Mouse (Mus musculus): Measurements from ENCODE around the gene Ric1.

Ric1 gene

DNA sequence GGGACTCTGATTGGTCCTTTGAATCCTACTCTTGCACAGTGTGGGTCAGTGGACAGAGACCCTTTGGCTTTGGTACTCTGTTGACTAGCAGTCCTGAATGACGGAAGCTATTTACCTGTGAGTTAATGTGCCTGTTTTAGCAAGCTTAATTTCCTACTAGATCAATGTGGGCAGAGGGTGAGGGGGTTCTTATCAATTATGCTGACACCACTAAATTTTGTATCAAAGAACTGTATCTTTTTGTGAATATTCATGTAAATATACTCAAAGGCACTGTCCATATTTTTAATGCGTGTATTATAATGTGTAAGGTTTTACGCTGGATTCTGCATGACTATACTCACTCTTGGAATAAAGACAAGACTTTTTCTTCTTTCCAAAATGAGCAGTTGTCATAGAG lies 82.6 kb downstream of the Ric1 start:
- no peak for DNase-seq (ENCODE audit: low read depth, low spot score)

DNA sequence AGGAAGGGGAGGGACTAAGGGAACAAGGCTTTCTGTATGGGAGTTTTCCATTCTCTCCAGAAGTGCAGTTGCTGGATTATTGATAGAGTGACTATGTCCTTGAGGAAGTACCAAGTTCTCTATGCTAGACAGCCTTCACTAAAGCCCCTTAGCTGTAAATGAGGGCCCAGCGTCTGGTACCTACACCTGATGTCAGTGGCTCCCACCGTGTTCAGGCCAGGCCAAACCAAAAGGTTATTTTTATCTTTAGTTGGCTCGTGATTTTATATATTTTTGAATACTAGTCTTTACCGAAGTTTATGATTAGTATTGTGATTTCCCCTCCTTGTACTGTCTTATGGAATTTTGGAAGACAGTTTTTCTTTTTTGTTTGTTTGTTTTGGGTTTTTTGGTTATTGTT lies 85.4 kb downstream of the Ric1 start:
- no peak for DNase-seq (ENCODE audit: low read depth, low spot score)

- DNase-seq (ENCODE audit: low read depth, low spot score) = no peak
Measured at GRCm38 (mm10) chr19:29608212-29608611, 86.1 kb downstream of the Ric1 start.

- DNase-seq (ENCODE audit: low read depth, low spot score) = peak; percentile 13
Measured at GRCm38 (mm10) chr19:29610907-29611306, 88.8 kb downstream of the Ric1 start.

DNA sequence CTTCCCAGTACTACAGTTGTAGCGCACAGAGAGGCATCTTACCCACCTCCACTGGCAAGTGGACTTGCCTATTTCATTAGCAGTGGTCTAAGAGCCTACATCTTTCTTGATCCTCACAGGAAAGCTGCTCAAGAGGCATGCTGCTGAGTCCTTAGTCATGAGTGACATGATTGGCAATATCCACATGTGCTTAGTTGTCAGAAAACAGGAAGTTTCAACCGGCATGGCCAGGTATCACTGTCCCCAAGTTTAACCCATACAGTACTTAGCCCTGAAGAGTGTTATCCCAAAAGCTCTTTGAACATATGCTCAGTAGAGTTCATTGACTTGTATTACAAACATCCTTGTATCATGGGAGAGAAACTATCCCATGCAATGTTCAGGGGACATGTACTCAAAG lies 90.0 kb downstream of the Ric1 start:
- DNase-seq (ENCODE audit: low read depth, low spot score) = no peak

DNA sequence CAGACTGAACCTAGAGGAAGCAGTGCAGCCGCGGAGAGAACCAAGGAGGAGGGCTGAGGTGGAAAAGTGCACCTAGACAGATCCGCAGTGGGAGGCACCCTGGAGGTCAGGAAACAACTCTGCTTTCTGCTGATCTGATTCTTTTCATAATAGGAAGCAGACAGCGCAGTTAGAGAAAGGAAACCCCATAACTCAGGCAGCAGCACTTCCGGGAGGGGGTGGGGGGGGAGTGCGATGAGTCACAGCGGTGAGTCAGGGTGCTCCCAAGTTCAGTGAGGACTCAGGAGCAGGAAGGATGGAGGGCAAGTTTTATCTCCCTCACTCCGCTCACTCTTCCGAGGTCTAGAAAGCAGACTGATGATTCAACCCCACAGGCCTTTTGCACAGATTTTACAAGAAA lies 119.0 kb downstream of the Ric1 start:
- no peak for DNase-seq (ENCODE audit: low read depth, low spot score)

DNA sequence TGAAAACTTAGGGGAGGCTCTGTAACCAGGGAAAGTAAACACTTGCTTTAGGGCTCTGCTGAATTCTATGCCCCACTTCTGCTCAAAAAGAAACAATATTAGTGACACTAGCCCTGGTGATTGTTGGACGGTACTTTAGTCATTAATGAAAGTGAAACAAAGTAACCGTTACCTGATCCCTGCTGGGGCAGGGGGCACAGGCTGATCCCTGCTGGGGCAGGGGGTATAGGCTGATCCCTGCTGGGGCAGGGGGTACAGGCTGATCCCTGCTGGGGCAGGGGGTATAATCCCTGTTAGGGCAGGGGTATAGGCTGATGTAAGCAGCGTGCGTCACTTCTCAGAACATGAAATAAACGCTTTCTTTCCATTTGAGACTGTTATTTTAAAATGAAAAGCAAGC lies 119.4 kb downstream of the Ric1 start:
- DNase-seq (ENCODE audit: low read depth, low spot score) = no peak

GRCm38 (mm10) chr19:29642211-29642610 lies 120.1 kb downstream of the Ric1 start:
- DNase-seq (ENCODE audit: low read depth, low spot score) = no peak

- DNase-seq (ENCODE audit: low read depth, low spot score) = no peak
Measured at GRCm38 (mm10) chr19:29643194-29643922, 121.3 kb downstream of the Ric1 start.

GRCm38 (mm10) chr19:29644747-29645146 lies 122.7 kb downstream of the Ric1 start:
- no peak for DNase-seq (ENCODE audit: low read depth, low spot score)

GRCm38 (mm10) chr19:29647651-29648549 lies 125.8 kb downstream of the Ric1 start, which contains the start of gene Ermp1:
Gene Ermp1, minus strand, starts transcription at chr19:29648415.
- DNase-seq (ENCODE audit: low read depth, low spot score) = peak; percentile 92

- no peak for DNase-seq (ENCODE audit: low read depth, low spot score)
Measured at GRCm38 (mm10) chr19:29648550-29648914, 126.5 kb downstream of the Ric1 start.

- peak; percentile 47 for DNase-seq (ENCODE audit: low read depth, low spot score)
Measured at GRCm38 (mm10) chr19:29649683-29650082, 127.6 kb downstream of the Ric1 start.

DNA sequence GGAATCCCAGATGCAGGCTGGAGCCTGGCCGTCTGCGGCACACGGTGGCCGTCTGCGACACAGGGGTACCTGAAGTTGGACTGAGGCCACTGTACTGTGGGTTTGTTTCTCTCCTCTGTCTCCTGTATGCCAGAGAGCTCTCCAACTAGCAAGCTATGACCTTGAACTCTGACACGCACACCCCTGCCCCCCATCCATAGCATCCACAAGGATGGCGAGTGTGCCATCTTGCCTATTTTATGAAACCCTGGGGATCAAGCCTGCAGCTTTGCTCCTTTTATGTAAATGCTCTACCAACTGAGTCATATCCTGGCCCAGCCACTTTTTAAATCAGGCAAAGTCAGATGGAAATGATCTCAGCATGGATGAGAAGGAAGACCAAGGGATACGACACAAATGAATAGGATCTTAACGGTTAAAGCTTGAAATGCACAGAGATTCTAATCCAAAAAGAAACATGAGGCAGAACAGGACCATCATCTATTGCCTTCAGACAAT lies 131.7 kb downstream of the Ric1 start:
- DNase-seq (ENCODE audit: low read depth, low spot score) = no peak

DNA sequence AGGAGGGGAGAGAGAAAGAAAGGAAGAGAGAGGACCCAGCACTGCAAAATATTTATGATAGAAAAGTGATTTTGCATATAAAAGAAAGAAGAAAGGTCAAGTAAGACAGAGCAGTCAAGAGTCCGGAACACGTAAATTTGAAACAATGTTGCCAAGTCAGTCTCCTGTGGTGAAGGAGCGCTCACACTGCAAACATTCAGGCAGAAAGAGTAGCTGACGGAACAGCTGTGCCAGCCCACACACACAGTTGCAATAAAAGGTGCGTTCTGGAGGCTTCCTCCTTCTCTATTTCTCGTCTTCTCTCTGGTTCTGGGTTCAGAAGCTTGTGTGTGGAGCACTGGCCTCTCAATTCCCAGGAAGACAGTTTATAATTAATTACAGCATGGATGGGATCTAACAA lies 133.1 kb downstream of the Ric1 start:
- no peak for DNase-seq (ENCODE audit: low read depth, low spot score)

GRCm38 (mm10) chr19:29656029-29656428 lies 133.9 kb downstream of the Ric1 start:
- no peak for DNase-seq (ENCODE audit: low read depth, low spot score)

Data from c-Kit-negative CD71-positive TER-119-positive erythroid progenitor cells, embryonic 14.5 days (primary cell).